Mouse (Mus musculus): ENCODE results near the gene 0610010K14Rik. TPM values are rescaled to one million over a fixed set of nuclear protein-coding genes. Genes with fewer than 3 reads are reported as not detected.

0610010K14Rik gene
- polyA plus RNA-seq, 1 experiment: 60.0 TPM

DNA sequence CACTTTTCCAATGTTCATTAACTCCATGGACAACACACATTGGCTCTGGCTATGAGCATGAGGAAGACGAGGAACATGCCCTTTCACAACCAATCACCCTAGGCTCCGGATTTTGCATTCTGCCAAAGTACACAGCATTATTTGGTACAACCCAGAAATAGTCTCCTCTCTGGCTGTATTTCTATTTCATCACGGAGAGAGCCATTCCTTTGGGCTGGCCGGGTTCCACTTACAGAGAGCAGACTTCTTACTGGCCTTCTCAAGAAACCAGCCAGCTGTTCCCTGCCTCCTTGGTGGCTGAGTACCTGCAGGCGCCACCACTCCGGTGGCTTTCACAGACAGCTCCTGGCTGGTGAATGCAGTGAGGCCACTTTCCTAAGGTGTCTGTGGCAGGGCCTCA lies 25.3 kb downstream of the 0610010K14Rik start, which contains the start of gene Slc16a11:
Gene Slc16a11 (plus strand): TSS at position 330 of the 400 bp plus-strand sequence.
- H3K27ac ChIP-seq (ENCODE audit: insufficient read depth, low read length): no peak within 1 kb of the TSS
- peaks cover 18% of the 10 kb centered on the region for H3K27me3 ChIP-seq (ENCODE audit: control insufficient read depth, insufficient read depth, low read length)
- peaks cover 11% of the 10 kb centered on the region; the same call in 1 of the 2 replicates for H3K4me1 ChIP-seq (ENCODE audit: control insufficient read depth, insufficient read depth, insufficient read length)
- H3K4me3 ChIP-seq (ENCODE audit: extremely low read depth, insufficient read depth, insufficient read length): no peak within 1 kb of the TSS
- 75% methylated on average over 6 of the region's 6 CpGs for WGBS
- no peak for DNase-seq (ENCODE audit: low read depth in 1 of 2, low spot score in 2 of 2)
- no peaks in the 10 kb centered on the region for H3K36me3 ChIP-seq (ENCODE audit: control insufficient read depth, insufficient read depth, low read length)
- no peak for TF ChIP-seq POLR2A (IDR thresholded peaks at IDR 0.05; ENCODE audit: low read depth, low read length)
- no peak for TF ChIP-seq CTCF (IDR thresholded peaks at IDR 0.05; ENCODE audit: extremely low read depth, insufficient read depth, insufficient read length, insufficient replicate concordance)

DNA sequence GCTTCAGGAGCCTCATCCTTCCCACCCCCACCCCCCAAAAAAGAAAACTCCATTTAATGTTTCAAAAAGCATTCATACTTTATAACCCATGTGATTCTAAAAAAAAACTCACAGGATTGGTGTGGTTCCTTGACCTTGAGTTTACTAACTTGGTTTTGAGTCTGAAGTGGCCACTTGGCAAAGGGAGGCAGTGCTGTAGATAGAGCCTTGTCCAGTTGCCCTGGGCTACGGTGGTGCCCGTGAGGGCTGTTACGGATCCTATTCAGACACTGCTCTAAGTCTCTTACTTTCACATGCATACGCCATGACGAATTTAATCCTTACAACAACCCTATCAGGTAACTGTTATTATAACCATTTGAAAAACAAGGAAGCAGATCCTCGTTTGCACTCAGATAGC lies 25.7 kb downstream of the 0610010K14Rik start:
- no peak overlapping the region for H3K27ac ChIP-seq (ENCODE audit: insufficient read depth, low read length)
- 94% methylated on average over 6 of the region's 6 CpGs for WGBS
- peaks cover 18% of the 10 kb centered on the region for H3K27me3 ChIP-seq (ENCODE audit: control insufficient read depth, insufficient read depth, low read length)
- no peaks in the 10 kb centered on the region for H3K36me3 ChIP-seq (ENCODE audit: control insufficient read depth, insufficient read depth, low read length)
- H3K4me1 ChIP-seq (ENCODE audit: control insufficient read depth, insufficient read depth, insufficient read length): peaks cover 11% of the 10 kb centered on the region; the same call in 1 of the 2 replicates
- DNase-seq (ENCODE audit: low read depth in 1 of 2, low spot score in 2 of 2): no peak
- TF ChIP-seq POLR2A (IDR thresholded peaks at IDR 0.05; ENCODE audit: low read depth, low read length) (no peak), CTCF (IDR thresholded peaks at IDR 0.05; ENCODE audit: extremely low read depth, insufficient read depth, insufficient read length, insufficient replicate concordance) (no peak)
- no peak overlapping the region for H3K4me3 ChIP-seq (ENCODE audit: extremely low read depth, insufficient read depth, insufficient read length)

DNA sequence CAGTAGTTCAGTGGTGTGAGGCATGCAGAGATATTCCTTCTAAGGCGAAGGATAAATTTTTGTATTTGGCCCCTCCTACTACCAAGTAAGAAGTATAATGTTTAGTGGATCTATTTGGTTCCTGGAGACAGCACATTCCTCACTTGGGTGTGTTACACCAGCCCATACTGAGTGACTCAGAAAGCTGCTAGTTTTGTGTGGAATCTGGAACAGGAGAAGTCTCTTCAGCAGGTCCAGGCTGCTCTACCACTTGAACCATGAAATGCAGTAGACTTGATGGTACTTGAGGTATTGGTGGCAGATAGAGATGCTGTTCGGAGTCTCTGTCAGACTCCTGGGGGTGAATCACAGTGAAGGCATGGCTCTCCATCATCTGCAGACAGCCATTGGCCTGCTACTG lies 27.0 kb downstream of the 0610010K14Rik start:
- WGBS: 91% methylated on average over 2 of the region's 2 CpGs
- peaks cover 18% of the 10 kb centered on the region for H3K27me3 ChIP-seq (ENCODE audit: control insufficient read depth, insufficient read depth, low read length)
- no peak for DNase-seq (ENCODE audit: low read depth in 1 of 2, low spot score in 2 of 2)
- H3K4me3 ChIP-seq (ENCODE audit: extremely low read depth, insufficient read depth, insufficient read length): no peak overlapping the region
- no peak overlapping the region for H3K27ac ChIP-seq (ENCODE audit: insufficient read depth, low read length)
- H3K36me3 ChIP-seq (ENCODE audit: control insufficient read depth, insufficient read depth, low read length): no peaks in the 10 kb centered on the region
- TF ChIP-seq POLR2A (IDR thresholded peaks at IDR 0.05; ENCODE audit: low read depth, low read length) (no peak), CTCF (IDR thresholded peaks at IDR 0.05; ENCODE audit: extremely low read depth, insufficient read depth, insufficient read length, insufficient replicate concordance) (no peak)
- peaks cover 11% of the 10 kb centered on the region; the same call in 1 of the 2 replicates for H3K4me1 ChIP-seq (ENCODE audit: control insufficient read depth, insufficient read depth, insufficient read length)

DNA sequence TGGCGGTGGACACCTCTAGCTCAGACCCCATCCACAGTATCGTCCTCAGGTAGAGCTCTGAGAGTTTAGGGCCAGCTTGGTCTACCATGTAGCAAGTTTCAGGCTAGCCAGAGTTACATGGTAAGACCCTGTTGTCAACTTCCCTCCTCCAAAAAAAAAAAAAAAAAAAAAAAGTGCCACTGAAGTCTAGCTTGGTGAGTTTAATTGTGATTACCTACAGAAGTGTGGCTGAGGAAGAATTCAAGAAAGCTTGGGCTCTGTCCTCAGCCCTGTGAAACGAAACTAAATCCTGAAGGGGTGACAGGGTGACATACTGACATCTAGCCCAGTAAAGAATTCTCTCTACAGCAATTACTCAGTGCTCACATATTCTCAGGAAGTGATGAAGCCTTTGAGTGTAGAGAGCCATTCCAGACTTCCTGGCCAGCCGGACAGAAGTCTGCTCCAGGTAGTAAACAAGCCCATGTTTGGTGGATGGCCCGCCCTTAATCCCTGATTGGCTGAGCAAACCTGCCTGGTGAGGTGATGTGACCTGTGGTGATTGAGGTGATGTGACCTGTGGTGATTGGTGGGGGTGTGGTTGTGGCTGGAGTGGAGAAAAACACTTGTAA lies 28.8 kb downstream of the 0610010K14Rik start:
- Histone ChIP-seq H3K27me3 (ENCODE audit: control insufficient read depth, insufficient read depth, low read length) (peaks cover 5% of the 10 kb centered on the region), H3K4me3 (ENCODE audit: extremely low read depth, insufficient read depth, insufficient read length) (no peak overlapping the region), H3K27ac (ENCODE audit: insufficient read depth, low read length) (no peak overlapping the region), H3K4me1 (ENCODE audit: control insufficient read depth, insufficient read depth, insufficient read length) (peaks cover 3% of the 10 kb centered on the region; the same call in 1 of the 2 replicates), H3K36me3 (ENCODE audit: control insufficient read depth, insufficient read depth, low read length) (no peaks in the 10 kb centered on the region)
- WGBS: 74% methylated on average over 5 of the region's 5 CpGs
- TF ChIP-seq POLR2A (IDR thresholded peaks at IDR 0.05; ENCODE audit: low read depth, low read length): no peak
- no peak for TF ChIP-seq CTCF (IDR thresholded peaks at IDR 0.05; ENCODE audit: extremely low read depth, insufficient read depth, insufficient read length, insufficient replicate concordance)
- DNase-seq (ENCODE audit: low read depth in 1 of 2, low spot score in 2 of 2): no peak

DNA sequence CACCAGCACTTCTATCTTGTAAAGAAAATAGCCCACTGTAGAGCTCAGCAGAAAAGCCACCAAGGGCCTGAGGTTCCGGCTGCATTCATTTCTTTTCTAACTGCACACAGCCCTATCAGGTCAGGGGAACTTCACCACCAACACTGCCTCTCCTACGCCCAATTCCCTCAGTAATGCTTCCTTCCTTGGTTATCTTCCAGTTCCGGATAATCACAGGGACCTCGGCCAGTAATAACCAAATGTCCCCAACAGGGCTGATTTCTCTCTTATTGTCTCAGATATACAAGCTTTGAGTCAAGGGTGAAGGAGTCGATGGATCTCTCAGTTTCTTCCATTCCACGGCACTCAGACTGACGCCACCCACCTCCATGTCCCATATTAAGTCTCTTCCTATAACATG lies 30.4 kb downstream of the 0610010K14Rik start:
- Histone ChIP-seq H3K4me1 (ENCODE audit: control insufficient read depth, insufficient read depth, insufficient read length) (no peaks in the 10 kb centered on the region), H3K27me3 (ENCODE audit: control insufficient read depth, insufficient read depth, low read length) (no peaks in the 10 kb centered on the region), H3K36me3 (ENCODE audit: control insufficient read depth, insufficient read depth, low read length) (no peaks in the 10 kb centered on the region), H3K27ac (ENCODE audit: insufficient read depth, low read length) (no peak overlapping the region), H3K4me3 (ENCODE audit: extremely low read depth, insufficient read depth, insufficient read length) (no peak overlapping the region)
- WGBS: 84% methylated on average over 7 of the region's 7 CpGs
- TF ChIP-seq POLR2A (IDR thresholded peaks at IDR 0.05; ENCODE audit: low read depth, low read length) (no peak), CTCF (IDR thresholded peaks at IDR 0.05; ENCODE audit: extremely low read depth, insufficient read depth, insufficient read length, insufficient replicate concordance) (no peak)
- DNase-seq (ENCODE audit: low read depth in 1 of 2, low spot score in 2 of 2): no peak

DNA sequence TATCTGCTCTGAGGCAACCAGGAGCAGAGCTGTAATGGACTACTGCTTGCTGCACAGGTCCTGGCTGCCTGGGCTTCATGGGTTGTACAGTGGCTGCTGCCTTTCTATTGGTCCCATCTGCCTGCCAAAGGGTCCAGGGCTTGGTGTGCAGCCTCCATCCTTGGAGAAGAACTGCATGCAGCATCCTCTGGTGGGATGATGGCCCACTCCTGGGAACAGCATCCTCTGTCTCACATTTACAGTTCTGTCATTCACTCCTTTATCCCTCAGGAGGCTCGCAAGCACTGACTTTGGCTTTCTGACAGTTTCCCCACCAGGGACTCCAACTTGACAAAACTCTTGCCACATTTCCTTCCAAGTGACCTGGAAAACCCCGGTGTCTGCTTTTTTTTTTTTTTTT lies 30.9 kb downstream of the 0610010K14Rik start:
- 59% methylated on average over 2 of the region's 2 CpGs for WGBS
- TF ChIP-seq CTCF (IDR thresholded peaks at IDR 0.05; ENCODE audit: extremely low read depth, insufficient read depth, insufficient read length, insufficient replicate concordance) (no peak), POLR2A (IDR thresholded peaks at IDR 0.05; ENCODE audit: low read depth, low read length) (no peak)
- no peak for DNase-seq (ENCODE audit: low read depth in 1 of 2, low spot score in 2 of 2)
- Histone ChIP-seq H3K36me3 (ENCODE audit: control insufficient read depth, insufficient read depth, low read length) (no peaks in the 10 kb centered on the region), H3K4me1 (ENCODE audit: control insufficient read depth, insufficient read depth, insufficient read length) (no peaks in the 10 kb centered on the region), H3K27me3 (ENCODE audit: control insufficient read depth, insufficient read depth, low read length) (no peaks in the 10 kb centered on the region), H3K4me3 (ENCODE audit: extremely low read depth, insufficient read depth, insufficient read length) (no peak overlapping the region), H3K27ac (ENCODE audit: insufficient read depth, low read length) (no peak overlapping the region)

DNA sequence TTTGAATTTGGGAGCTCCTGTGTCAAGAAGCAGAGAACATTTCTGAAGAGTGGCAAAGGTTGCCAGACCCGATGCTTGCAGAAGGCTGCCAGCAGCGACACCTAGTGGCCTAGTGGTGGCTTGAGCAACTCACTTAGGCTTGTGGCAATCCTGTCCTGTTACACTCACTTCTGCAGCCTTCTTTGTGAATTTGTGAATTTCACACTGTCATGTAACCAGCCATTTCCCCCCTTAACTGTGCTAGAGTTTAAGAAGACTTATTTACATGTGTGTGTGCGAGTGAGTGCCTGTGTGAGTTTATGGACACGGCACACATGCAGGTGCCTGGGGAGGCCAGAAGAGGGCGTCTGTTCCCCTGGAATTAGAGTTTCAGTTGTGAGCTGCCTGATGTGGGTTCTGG lies 36.0 kb downstream of the 0610010K14Rik start:
- 55% methylated on average over 5 of the region's 5 CpGs for WGBS
- peak; percentile 92 for TF ChIP-seq CTCF (IDR thresholded peaks at IDR 0.05; ENCODE audit: extremely low read depth, insufficient read depth, insufficient read length, insufficient replicate concordance)
- TF ChIP-seq POLR2A (IDR thresholded peaks at IDR 0.05; ENCODE audit: low read depth, low read length): no peak
- no peak overlapping the region for H3K4me3 ChIP-seq (ENCODE audit: extremely low read depth, insufficient read depth, insufficient read length)
- no peaks in the 10 kb centered on the region for H3K36me3 ChIP-seq (ENCODE audit: control insufficient read depth, insufficient read depth, low read length)
- peak; percentile 31 to 69 for DNase-seq (ENCODE audit: low read depth in 1 of 2, low spot score in 2 of 2)
- H3K27me3 ChIP-seq (ENCODE audit: control insufficient read depth, insufficient read depth, low read length): no peaks in the 10 kb centered on the region
- no peaks in the 10 kb centered on the region for H3K4me1 ChIP-seq (ENCODE audit: control insufficient read depth, insufficient read depth, insufficient read length)
- H3K27ac ChIP-seq (ENCODE audit: insufficient read depth, low read length): no peak overlapping the region

Measured in spleen, adult 2 months (tissue).